Mouse (Mus musculus): ENCODE measurements around the gene H2afx. TPM values are rescaled to one million over a fixed set of nuclear protein-coding genes. Genes with fewer than 3 reads are reported as not detected.
"Not testable (repeated sequence)": the region's sequence is repeated elsewhere in the genome, so short reads cannot be mapped to it uniquely, and the experiment has no call there.

Gene H2afx
- polyA plus RNA-seq, 1 experiment from 2014 or later = 164 TPM

GRCm38 (mm10) chr9:44351396-44351795, 16.9 kb downstream of the H2afx start:
- H3K4me1 ChIP-seq (ENCODE audit: insufficient read depth) = no peaks in the 10 kb centered on the region
- TF ChIP-seq CTCF (IDR thresholded peaks at IDR 0.05; ENCODE audit: low read depth) (no peak), EP300 (IDR thresholded peaks at IDR 0.05; ENCODE audit: low read depth) (no peak)
- no peak for DNase-seq
- H3K27ac ChIP-seq (ENCODE audit: low read depth) = no peak overlapping the region
- no peak overlapping the region for H3K9ac ChIP-seq (replicated peaks)
- peaks cover 80% of the 10 kb centered on the region for H3K36me3 ChIP-seq (replicated peaks; ENCODE audit: insufficient read depth, low read length)
- no peak for ATAC-seq
- no peak overlapping the region for H3K4me3 ChIP-seq (ENCODE audit: low read depth, low read length)
- no peak overlapping the region for H3K4me2 ChIP-seq (ENCODE audit: low read depth, low read length)
- no peaks in the 10 kb centered on the region for H3K27me3 ChIP-seq (ENCODE audit: insufficient read depth, low read length)
- no peaks in the 10 kb centered on the region for H3K9me3 ChIP-seq (ENCODE audit: low read length)
- WGBS (ENCODE audit: insufficient replicate concordance) = 87% methylated on average over 4 of the region's 4 CpGs

GRCm38 (mm10) chr9:44352337-44352736, 17.8 kb downstream of the H2afx start:
- ATAC-seq (no peak), DNase-seq (no peak)
- H3K27ac ChIP-seq (ENCODE audit: low read depth) = no peak overlapping the region
- H3K9ac ChIP-seq (replicated peaks) = no peak overlapping the region
- TF ChIP-seq EP300 (IDR thresholded peaks at IDR 0.05; ENCODE audit: low read depth) (no peak), CTCF (IDR thresholded peaks at IDR 0.05; ENCODE audit: low read depth) (no peak)
- WGBS (ENCODE audit: insufficient replicate concordance) = 90% methylated on average over 10 of the region's 10 CpGs
- H3K4me2 ChIP-seq (ENCODE audit: low read depth, low read length) = no peak overlapping the region
- H3K36me3 ChIP-seq (replicated peaks; ENCODE audit: insufficient read depth, low read length) = peaks cover 83% of the 10 kb centered on the region
- H3K4me1 ChIP-seq (ENCODE audit: insufficient read depth) = no peaks in the 10 kb centered on the region
- H3K27me3 ChIP-seq (ENCODE audit: insufficient read depth, low read length) = no peaks in the 10 kb centered on the region
- no peaks in the 10 kb centered on the region for H3K9me3 ChIP-seq (ENCODE audit: low read length)
- H3K4me3 ChIP-seq (ENCODE audit: low read depth, low read length) = no peak overlapping the region

GRCm38 (mm10) chr9:44353142-44353541, 18.6 kb downstream of the H2afx start:
- Histone ChIP-seq H3K27me3 (ENCODE audit: insufficient read depth, low read length) (no peaks in the 10 kb centered on the region), H3K4me1 (ENCODE audit: insufficient read depth) (no peaks in the 10 kb centered on the region), H3K4me3 (ENCODE audit: low read depth, low read length) (no peak overlapping the region), H3K9ac (replicated peaks) (no peak overlapping the region), H3K36me3 (replicated peaks; ENCODE audit: insufficient read depth, low read length) (peaks cover 81% of the 10 kb centered on the region), H3K9me3 (ENCODE audit: low read length) (no peaks in the 10 kb centered on the region), H3K4me2 (ENCODE audit: low read depth, low read length) (no peak overlapping the region), H3K27ac (ENCODE audit: low read depth) (no peak overlapping the region)
- ATAC-seq (no peak), DNase-seq (no peak)
- TF ChIP-seq EP300 (IDR thresholded peaks at IDR 0.05; ENCODE audit: low read depth) = no peak
- no peak for TF ChIP-seq CTCF (IDR thresholded peaks at IDR 0.05; ENCODE audit: low read depth)
- 93% methylated on average over 6 of the region's 6 CpGs for WGBS (ENCODE audit: insufficient replicate concordance)

- TF ChIP-seq CTCF (IDR thresholded peaks at IDR 0.05; ENCODE audit: low read depth) (peak; percentile 76), EP300 (IDR thresholded peaks at IDR 0.05; ENCODE audit: low read depth) (no peak)
- no peak for DNase-seq
- Histone ChIP-seq H3K4me3 (ENCODE audit: low read depth, low read length) (no peak overlapping the region), H3K9me3 (ENCODE audit: low read length) (no peaks in the 10 kb centered on the region), H3K4me2 (ENCODE audit: low read depth, low read length) (no peak overlapping the region), H3K27ac (ENCODE audit: low read depth) (no peak overlapping the region), H3K4me1 (ENCODE audit: insufficient read depth) (peaks cover 6% of the 10 kb centered on the region), H3K36me3 (replicated peaks; ENCODE audit: insufficient read depth, low read length) (peaks cover 61% of the 10 kb centered on the region), H3K9ac (replicated peaks) (no peak overlapping the region), H3K27me3 (ENCODE audit: insufficient read depth, low read length) (no peaks in the 10 kb centered on the region)
- no peak for ATAC-seq
- WGBS (ENCODE audit: insufficient replicate concordance) = 65% methylated on average over 4 of the region's 4 CpGs
These were observed 22.7 kb downstream of the H2afx start for GRCm38 (mm10) chr9:44357207-44357606.

- peak within 1 kb of the TSS; percentile 89 for H3K9ac ChIP-seq (replicated peaks)
- DNase-seq = peak; percentile 97
- peak within 1 kb of the TSS; percentile 92 for H3K4me3 ChIP-seq (ENCODE audit: low read depth, low read length)
- H3K9me3 ChIP-seq (ENCODE audit: low read length) = no peaks in the 10 kb centered on the region
- whole genome bisulfite sequencing (ENCODE audit: insufficient replicate concordance) = under 1% methylated on average over 44 of the region's 44 CpGs
- peaks cover 21% of the 10 kb centered on the region for H3K36me3 ChIP-seq (replicated peaks; ENCODE audit: insufficient read depth, low read length)
- no peaks in the 10 kb centered on the region for H3K27me3 ChIP-seq (ENCODE audit: insufficient read depth, low read length)
- peak within 1 kb of the TSS; percentile 91 for H3K27ac ChIP-seq (ENCODE audit: low read depth)
- ATAC-seq = peak; percentile 94
- H3K4me1 ChIP-seq (ENCODE audit: insufficient read depth) = peaks cover 6% of the 10 kb centered on the region
- TF ChIP-seq EP300 (IDR thresholded peaks at IDR 0.05; ENCODE audit: low read depth) (no peak), CTCF (IDR thresholded peaks at IDR 0.05; ENCODE audit: low read depth) (no peak)
- H3K4me2 ChIP-seq (ENCODE audit: low read depth, low read length) = peak within 1 kb of the TSS; percentile 76
These were observed 26.9 kb downstream of the H2afx start, which contains the start of gene Vps11 for GRCm38 (mm10) chr9:44361190-44361917. TSS of gene Vps11 (minus strand) at chr9:44361670.

GRCm38 (mm10) chr9:44361931-44362330, 27.4 kb downstream of the H2afx start:
- not testable (repeated sequence) for H3K27me3 ChIP-seq (ENCODE audit: insufficient read depth, low read length); H3K4me1 ChIP-seq (ENCODE audit: insufficient read depth); H3K9me3 ChIP-seq (ENCODE audit: low read length); DNase-seq
- H3K9ac ChIP-seq (replicated peaks) = peak overlapping the region; percentile 89
- H3K27ac ChIP-seq (ENCODE audit: low read depth) = peak overlapping the region; percentile 91
- 38% methylated on average over 4 of the region's 4 CpGs for WGBS (ENCODE audit: insufficient replicate concordance)
- H3K4me3 ChIP-seq (ENCODE audit: low read depth, low read length) = peak overlapping the region; percentile 92
- H3K36me3 ChIP-seq (replicated peaks; ENCODE audit: insufficient read depth, low read length) = peaks cover 15% of the 10 kb centered on the region
- H3K4me2 ChIP-seq (ENCODE audit: low read depth, low read length) = peak overlapping the region; percentile 76
- peak; percentile 45 for ATAC-seq

All from liver, postnatal 0 days (tissue).